Mouse (Mus musculus): Measurements from ENCODE around the gene Mccc2. TPM values are rescaled to one million over a fixed set of nuclear protein-coding genes. Genes with fewer than 3 reads are reported as not detected.

Gene Mccc2
- polyA plus RNA-seq (2015; fragmentation: Nextera tagmentation; extraction: Ambion mirVana), result 26.7 and 45.8 TPM in 2 replicates

DNA sequence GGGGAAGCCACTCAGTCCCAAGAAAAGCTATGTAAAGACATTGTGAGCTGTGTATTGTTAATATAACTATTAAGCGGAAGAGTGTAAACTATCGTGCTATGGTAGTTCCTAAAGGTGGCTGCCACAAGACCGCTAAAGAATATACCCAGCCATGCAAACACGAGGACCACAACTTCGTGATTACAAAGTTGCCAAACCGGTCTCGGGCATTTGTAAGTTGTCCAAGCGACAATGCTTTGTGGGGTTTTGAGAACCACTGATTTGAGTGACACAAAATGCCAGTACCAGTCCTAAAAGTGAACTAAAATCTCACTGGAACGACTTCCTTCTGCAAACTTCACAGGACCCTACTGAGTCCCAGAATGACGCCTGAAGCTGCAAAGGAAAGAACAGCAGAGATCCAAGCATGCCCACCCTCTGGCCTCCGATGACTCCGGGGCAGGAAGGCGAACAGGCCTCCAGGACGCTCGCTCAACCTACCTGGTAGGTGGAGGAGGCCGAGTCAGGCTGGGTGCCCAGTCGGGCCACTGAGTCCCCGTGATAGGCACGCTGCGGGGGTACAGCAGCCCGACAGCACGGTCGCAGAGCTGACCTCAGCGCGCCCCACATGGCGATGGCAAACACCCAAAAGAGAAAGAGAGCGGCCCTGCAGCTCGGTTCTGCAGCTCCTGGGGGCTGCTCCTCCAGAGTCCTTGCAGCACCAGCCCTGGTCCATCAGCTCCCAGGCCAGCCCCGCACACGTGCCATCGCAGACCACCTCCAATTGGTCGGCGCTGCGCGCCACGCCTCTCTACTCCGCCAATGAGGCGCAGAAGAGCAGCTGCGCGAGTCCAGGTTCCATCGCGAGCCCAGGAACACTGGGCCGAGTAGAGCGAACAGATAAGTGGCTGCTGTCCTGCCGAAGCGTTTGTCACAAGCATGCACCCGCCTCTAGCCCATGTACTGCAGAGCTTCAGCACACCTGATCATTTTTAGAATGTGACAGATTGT is at the start of gene Mccc2:
TSS of gene Mccc2 (minus strand) at position 734 of the 990 bp plus-strand sequence.

DNA sequence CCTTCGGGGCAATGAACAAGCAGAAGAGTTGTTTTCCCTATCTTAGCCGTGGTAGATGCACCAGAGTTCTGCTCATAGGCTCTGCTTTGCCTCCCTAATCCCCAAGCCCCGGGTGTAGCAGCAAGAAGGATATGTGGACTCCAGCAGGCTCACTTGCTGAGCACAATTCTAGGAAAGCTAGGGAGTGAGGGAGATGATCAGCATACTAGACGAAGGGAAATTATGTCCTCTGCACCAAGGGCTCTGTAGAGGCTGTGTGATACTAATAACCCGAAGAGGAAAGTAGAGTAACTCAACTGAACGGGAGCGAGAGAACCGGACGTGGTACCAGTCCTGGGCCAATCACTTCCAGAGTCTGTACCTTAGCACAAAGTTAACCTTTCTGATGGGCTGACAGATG is 114.5 kb downstream of the Mccc2 start, which contains the start of gene Cartpt:
TSS of gene Cartpt (minus strand) at position 127 of the 400 bp plus-strand sequence.

Other genes starting within 250 kb of the Mccc2 start
- not detected in 2 replicates for gene Cartpt, start 114.5 kb downstream of the Mccc2 start, polyA plus RNA-seq (2015; fragmentation: Nextera tagmentation; extraction: Ambion mirVana)
- gene Bdp1, start 88.4 kb upstream of the Mccc2 start, polyA plus RNA-seq (2015; fragmentation: Nextera tagmentation; extraction: Ambion mirVana), result 10.2 and 12.3 TPM in 2 replicates
- 76.7 and 98.1 TPM in 2 replicates for gene Serf1, start 92.4 kb upstream of the Mccc2 start, polyA plus RNA-seq (2015; fragmentation: Nextera tagmentation; extraction: Ambion mirVana)
- gene Smn1, start 109.2 kb upstream of the Mccc2 start, polyA plus RNA-seq (2015; fragmentation: Nextera tagmentation; extraction: Ambion mirVana), result 17.1 and 23.6 TPM in 2 replicates
- gene Naip2, start 186.5 kb upstream of the Mccc2 start, polyA plus RNA-seq (2015; fragmentation: Nextera tagmentation; extraction: Ambion mirVana), result 0.08 and 0.21 TPM in 2 replicates
- 0.14 and 0.19 TPM in 2 replicates for gene Naip5, start 230.7 kb upstream of the Mccc2 start, polyA plus RNA-seq (2015; fragmentation: Nextera tagmentation; extraction: Ambion mirVana)